Mouse (Mus musculus) lung, embryonic 16.5 days (tissue): ENCODE data around the gene Dgkh. TPM values are rescaled to one million over a fixed set of nuclear protein-coding genes. Genes with fewer than 3 reads are reported as not detected.

Experiments used
- ATAC-seq: fragments of 200-750 bp; cut with Nextera tagmentation; 2 replicates; pipeline ENCODE4 v1.8.0; 2017; ENCODE audit warnings: low read depth, mild to moderate bottlenecking, moderate library complexity
- H3K27ac ChIP-seq: fragments of 300-500 bp; sonication (generic); 2 replicates; pipeline ENCODE4 v1.5.1; 2014; ENCODE audit warnings: mild to moderate bottlenecking, control low read depth, low read length
- H3K27me3 ChIP-seq: fragments of 300-500 bp; sonication (generic); 2 replicates; pipeline ENCODE4 v1.6.1; 2014; ENCODE audit warnings: low read depth, low read length, mixed read lengths; ENCODE audit not compliant: control insufficient read depth, insufficient read depth
- H3K36me3 ChIP-seq: fragments of 300-500 bp; sonication (generic); 2 replicates; pipeline ENCODE4 v1.6.1; 2014; ENCODE audit warnings: low read length; ENCODE audit not compliant: control insufficient read depth, insufficient read depth
- H3K4me1 ChIP-seq: fragments of 300-500 bp; sonication (generic); replicated peaks from 2 replicates; pipeline ENCODE4 v1.6.1; 2014; ENCODE audit warnings: low read length, mixed read lengths; ENCODE audit not compliant: control insufficient read depth, insufficient read depth
- H3K4me2 ChIP-seq: fragments of 300-500 bp; sonication (generic); 2 replicates; pipeline ENCODE4 v1.6.1; 2014; ENCODE audit warnings: low read depth, low read length, control low read depth
- H3K4me3 ChIP-seq: fragments of 300-500 bp; sonication (generic); 2 replicates; pipeline ENCODE4 v1.5.1; 2014; ENCODE audit warnings: mild to moderate bottlenecking, low read length, control low read depth
- H3K9ac ChIP-seq: fragments of 300-500 bp; sonication (generic); 2 replicates; pipeline ENCODE4 v1.6.1; 2014; ENCODE audit warnings: low read length, control low read depth
- H3K9me3 ChIP-seq: fragments of 300-500 bp; sonication (generic); 2 replicates; pipeline ENCODE4 v1.6.1; 2016; ENCODE audit warnings: low read length; ENCODE audit not compliant: control insufficient read depth
- WGBS: fragments of 180-500 bp; shearing (Covaris S2); extraction: QIAGEN DNeasy Blood & Tissue Kit; methylation state at CpG from one replicate; pipeline ENCODE4 v1.1.7; 2014; 5-methylcytosine and 5-hydroxymethylcytosine counted together
- polyA plus RNA-seq: library from polyadenylated mRNA; unstranded; fragments of >200 nt; fragmentation: Nextera tagmentation; extraction: Ambion mirVana; gene quantifications from 2 replicates; pipeline ENCODE4 v1.2.1, GENCODE M21; 2015

Gene Dgkh
- polyA plus RNA-seq, 1 experiment from 2014 or later, result 1.8 TPM

DNA sequence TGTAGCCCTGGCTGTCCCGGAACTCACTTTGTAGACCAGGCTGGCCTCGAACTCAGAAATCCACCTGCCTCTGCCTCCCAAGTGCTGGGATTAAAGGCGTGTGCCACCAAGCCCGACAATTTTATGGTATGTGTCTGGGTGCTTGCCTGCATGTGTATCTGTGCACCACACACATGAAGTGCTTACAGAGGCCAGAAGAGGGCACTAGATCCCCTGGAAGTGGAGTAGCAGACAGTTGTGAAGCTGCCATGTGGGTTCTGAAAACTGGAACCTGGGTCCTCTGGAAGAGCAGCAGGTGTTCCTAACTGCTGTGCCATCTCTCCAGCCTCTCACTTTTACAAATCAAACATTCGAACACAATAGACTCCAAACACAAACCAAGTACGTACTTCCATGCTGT lies 178.9 kb downstream of the Dgkh start:
- Histone ChIP-seq H3K9ac (no peak overlapping the region), H3K4me1 (peaks cover 8% of the 10 kb centered on the region), H3K9me3 (no peaks in the 10 kb centered on the region), H3K4me3 (no peak overlapping the region), H3K36me3 (no peaks in the 10 kb centered on the region), H3K4me2 (no peak overlapping the region), H3K27ac (no peak overlapping the region), H3K27me3 (no peaks in the 10 kb centered on the region)
- ATAC-seq, result no peak
- WGBS, result 84% methylated on average over 6 of the region's 6 CpGs

DNA sequence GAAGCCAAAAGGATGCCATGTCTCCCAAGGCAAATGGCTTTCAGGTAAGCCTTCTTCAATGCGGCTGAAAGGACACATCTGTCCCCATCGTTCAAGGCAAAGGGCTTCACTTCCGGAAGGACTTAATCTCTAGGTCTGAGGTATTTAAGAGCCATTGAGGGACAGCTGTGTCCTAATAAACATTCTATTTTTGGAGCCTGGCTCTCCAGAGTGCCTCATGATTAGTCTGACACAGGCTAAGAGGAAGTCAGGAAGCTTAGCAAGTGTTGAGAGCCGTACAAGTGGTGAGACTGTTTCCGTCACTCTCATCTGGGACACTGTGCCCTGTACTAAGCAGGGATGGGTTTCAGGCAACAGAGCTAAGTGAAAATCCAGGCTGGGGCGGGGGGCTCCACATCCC lies 183.8 kb downstream of the Dgkh start:
- peak overlapping the region; percentile 46 for H3K27ac ChIP-seq
- H3K4me2 ChIP-seq, result peak overlapping the region; percentile 14; the same call in 1 of the 2 replicates
- no peak overlapping the region for H3K9ac ChIP-seq

DNA sequence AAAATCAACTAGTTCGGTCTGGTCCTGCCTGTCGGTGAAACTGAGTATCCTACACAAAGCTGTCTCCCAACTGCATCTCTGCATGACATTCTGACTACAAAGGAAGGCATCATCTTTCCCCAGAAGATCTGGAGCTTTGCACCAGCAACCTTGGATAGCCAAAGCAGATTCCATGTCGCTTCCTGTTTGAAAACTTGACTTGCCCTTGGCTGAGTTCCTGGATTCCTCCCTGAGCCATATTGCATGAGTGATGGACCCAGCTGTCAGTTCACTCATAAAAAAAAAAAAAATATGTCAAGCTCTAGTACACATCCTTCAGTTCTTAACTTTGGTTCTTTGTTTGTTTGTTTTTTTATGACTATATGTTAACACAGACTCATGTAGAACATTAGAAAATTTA lies 191.3 kb downstream of the Dgkh start:
- H3K27ac ChIP-seq, result no peak overlapping the region
- 53% methylated on average over 3 of the region's 3 CpGs for WGBS

More for the DNA sequence above, 183.8 kb downstream of the Dgkh start:
- H3K27me3 ChIP-seq, result no peaks in the 10 kb centered on the region
- peak; percentile 89 for ATAC-seq
- 19% methylated on average over 6 of the region's 6 CpGs for WGBS
- no peak overlapping the region for H3K4me3 ChIP-seq
- peaks cover 11% of the 10 kb centered on the region for H3K4me1 ChIP-seq
- H3K9me3 ChIP-seq, result no peaks in the 10 kb centered on the region
- no peaks in the 10 kb centered on the region for H3K36me3 ChIP-seq

DNA sequence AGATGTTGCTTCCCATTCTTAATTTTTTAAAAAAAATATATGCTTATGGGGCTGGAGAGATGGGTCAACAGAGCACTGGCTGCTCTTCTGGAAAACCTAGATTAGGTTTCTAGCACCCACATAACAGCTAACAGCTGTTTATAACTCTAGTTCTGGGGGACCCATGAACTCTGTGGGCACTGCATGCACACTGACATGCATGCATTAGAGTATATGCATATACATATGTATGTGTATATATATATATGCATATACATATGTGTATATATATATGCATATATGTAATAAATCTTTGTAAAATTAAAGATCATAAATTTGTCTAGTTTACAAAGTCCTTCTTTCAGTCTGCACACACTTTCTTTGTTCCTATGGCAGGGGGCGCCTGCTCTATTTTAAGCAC lies 192.8 kb downstream of the Dgkh start:
- no peak overlapping the region for H3K4me2 ChIP-seq
- H3K4me1 ChIP-seq, result peaks cover 12% of the 10 kb centered on the region
- no peak for ATAC-seq
- no peak overlapping the region for H3K27ac ChIP-seq
- 92% methylated on average over 1 of the region's 1 CpGs for WGBS
- H3K4me3 ChIP-seq, result no peak overlapping the region
- H3K9me3 ChIP-seq, result no peaks in the 10 kb centered on the region
- H3K9ac ChIP-seq, result no peak overlapping the region
- H3K36me3 ChIP-seq, result no peaks in the 10 kb centered on the region
- no peaks in the 10 kb centered on the region for H3K27me3 ChIP-seq

More for the DNA sequence above, 191.3 kb downstream of the Dgkh start:
- Histone ChIP-seq H3K4me2 (no peak overlapping the region), H3K9ac (no peak overlapping the region), H3K4me1 (peaks cover 5% of the 10 kb centered on the region), H3K4me3 (no peak overlapping the region), H3K9me3 (no peaks in the 10 kb centered on the region), H3K36me3 (no peaks in the 10 kb centered on the region), H3K27me3 (no peaks in the 10 kb centered on the region)
- no peak for ATAC-seq

DNA sequence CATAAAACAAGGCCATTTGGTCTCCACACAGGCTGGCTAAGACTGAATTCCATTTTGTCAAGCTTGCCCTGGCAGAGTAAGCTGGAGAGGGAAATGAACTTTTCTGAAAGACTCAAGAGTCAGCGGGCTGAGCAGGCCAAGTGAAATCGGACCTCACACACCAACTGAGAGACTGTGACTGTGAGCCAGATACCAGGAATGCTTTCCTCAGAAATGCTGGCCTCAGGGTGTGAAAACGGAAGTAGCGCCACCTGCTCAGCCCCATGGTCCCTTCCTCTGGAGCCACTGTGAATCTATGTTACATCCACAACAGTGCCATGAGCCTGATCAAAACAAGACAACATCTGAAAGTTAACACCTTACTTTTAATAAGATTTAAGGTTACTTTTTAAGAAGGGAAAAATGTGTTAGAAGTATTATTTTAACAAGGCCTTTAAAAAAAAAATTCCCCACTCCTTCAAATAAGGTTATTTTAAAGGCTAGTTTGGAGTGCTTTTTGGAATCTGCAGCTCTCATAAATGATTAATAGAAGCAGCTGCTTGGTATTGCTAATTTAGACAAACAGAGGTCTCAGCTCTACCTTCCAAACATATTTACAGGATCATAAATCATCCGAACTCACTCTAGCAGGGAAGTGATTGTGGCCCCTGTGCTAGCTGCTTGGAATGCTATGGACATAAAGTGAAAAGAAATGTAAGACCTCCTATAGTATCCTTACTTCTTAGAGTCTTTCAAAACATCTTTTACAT lies 193.8 kb downstream of the Dgkh start:
- Histone ChIP-seq H3K9ac (no peak overlapping the region), H3K27ac (no peak overlapping the region)

DNA sequence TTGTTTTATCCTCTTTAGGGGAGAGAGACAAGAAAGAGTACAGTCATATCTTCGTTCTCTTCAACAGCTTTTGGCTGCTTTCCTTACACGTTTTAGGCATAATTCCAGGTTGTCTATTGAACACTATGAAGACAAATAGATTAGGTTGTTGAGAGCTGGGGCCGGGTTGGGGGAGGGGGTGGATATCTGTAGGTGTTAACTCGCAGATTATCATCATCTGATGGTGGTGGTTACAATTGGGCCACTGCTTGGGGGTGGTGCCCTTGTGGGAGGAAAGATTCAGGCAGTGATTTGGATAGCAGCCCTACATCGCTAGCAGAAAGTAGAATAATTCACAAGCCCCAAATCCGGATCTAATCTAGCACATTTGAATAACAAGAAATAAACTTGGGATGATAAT lies 195.0 kb downstream of the Dgkh start:
- ATAC-seq, result no peak
- Histone ChIP-seq H3K9me3 (no peaks in the 10 kb centered on the region), H3K27me3 (no peaks in the 10 kb centered on the region), H3K9ac (no peak overlapping the region), H3K27ac (peak overlapping the region; percentile 85), H3K36me3 (no peaks in the 10 kb centered on the region), H3K4me1 (peaks cover 18% of the 10 kb centered on the region), H3K4me2 (peak overlapping the region; percentile 89), H3K4me3 (no peak overlapping the region; the same call in 1 of the 2 replicates)
- WGBS, result 36% methylated on average over 6 of the region's 6 CpGs

More for the DNA sequence above, 193.8 kb downstream of the Dgkh start:
- Histone ChIP-seq H3K27me3 (no peaks in the 10 kb centered on the region), H3K4me2 (no peak overlapping the region), H3K4me3 (no peak overlapping the region), H3K9me3 (no peaks in the 10 kb centered on the region), H3K36me3 (no peaks in the 10 kb centered on the region), H3K4me1 (peaks cover 16% of the 10 kb centered on the region)
- no peak for ATAC-seq
- 36% methylated on average over 5 of the region's 5 CpGs for WGBS

DNA sequence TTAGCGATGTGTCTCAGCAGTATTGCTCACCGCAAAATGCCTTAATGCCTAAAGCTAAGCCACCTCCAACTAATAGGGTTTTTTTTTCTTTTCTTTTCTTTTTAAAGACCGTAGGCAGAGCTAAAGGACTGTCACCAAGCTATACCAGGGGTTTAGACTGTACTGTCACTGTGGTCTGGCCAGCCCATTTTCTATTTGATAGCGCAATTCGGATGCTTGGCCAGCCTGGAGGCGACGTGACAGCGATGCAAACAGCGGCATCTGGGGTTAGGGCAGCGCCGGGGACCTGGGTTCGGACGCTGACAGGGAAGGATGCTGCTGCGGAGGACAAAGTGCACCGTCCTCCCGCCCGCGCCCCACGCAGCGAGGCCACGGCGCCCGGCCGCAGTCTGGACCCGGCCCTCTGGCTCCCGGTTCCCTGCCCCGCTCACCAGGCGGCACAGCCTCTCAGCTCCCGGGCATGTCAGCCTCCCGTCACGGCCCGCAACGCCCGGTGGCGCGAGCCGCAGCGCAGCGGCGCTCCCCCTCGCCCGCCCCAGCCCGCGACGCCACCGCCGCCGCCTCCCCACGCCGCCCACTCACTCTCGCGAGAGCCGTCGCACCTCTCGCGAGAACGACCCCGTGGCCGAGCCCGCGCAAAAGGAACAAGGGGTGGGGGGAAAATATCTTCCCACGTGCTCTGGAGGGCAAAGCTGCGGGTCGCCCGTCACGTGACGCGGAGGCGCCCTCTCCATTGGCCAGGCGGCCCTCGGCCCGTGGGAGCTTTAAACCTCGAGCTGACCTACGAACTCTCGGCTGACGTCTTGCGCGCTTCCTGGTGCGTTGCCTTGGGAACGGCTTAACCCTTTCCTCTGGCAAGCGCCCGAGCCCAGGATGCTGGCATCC lies 196.1 kb downstream of the Dgkh start, which contains the start of gene Akap11:
TSS of gene Akap11 (minus strand) at position 528 of the 885 bp plus-strand sequence.
- peak within 1 kb of the TSS; percentile 92 for H3K4me3 ChIP-seq
- under 1% methylated on average over 76 of the region's 82 CpGs for WGBS
- peak within 1 kb of the TSS; percentile 85 for H3K27ac ChIP-seq
- ATAC-seq, result peak; percentile 97
- no peaks in the 10 kb centered on the region for H3K9me3 ChIP-seq
- H3K9ac ChIP-seq, result peak within 1 kb of the TSS; percentile 97
- peaks cover 23% of the 10 kb centered on the region for H3K4me1 ChIP-seq
- H3K4me2 ChIP-seq, result peak within 1 kb of the TSS; percentile 89
- H3K27me3 ChIP-seq, result no peaks in the 10 kb centered on the region
- H3K36me3 ChIP-seq, result no peaks in the 10 kb centered on the region

DNA sequence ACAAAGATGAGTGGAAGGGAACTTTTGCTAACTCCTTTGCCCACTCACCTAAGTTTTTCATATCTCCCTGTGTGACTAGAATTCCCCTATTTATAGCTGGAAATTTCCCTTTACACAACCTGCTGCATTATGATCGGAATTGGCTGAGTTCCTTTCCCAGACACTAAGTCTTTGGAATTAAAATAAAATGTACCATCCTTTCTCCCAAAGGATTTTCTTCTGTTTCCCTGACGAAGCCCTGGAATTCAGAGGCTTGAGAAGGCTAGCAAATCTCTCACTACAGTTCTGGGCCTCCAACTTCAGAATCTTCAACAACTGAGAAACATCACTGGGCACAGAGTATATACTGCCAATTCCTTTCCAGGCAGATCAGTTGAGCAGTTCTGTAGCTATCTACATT lies 197.2 kb downstream of the Dgkh start:
- Histone ChIP-seq H3K27me3 (no peaks in the 10 kb centered on the region), H3K4me1 (peaks cover 25% of the 10 kb centered on the region), H3K27ac (peak overlapping the region; percentile 50), H3K9ac (peak overlapping the region; percentile 97), H3K4me3 (peak overlapping the region; percentile 92), H3K36me3 (no peaks in the 10 kb centered on the region), H3K9me3 (no peaks in the 10 kb centered on the region), H3K4me2 (peak overlapping the region; percentile 89)
- ATAC-seq, result no peak
- 21% methylated on average over 2 of the region's 2 CpGs for WGBS

DNA sequence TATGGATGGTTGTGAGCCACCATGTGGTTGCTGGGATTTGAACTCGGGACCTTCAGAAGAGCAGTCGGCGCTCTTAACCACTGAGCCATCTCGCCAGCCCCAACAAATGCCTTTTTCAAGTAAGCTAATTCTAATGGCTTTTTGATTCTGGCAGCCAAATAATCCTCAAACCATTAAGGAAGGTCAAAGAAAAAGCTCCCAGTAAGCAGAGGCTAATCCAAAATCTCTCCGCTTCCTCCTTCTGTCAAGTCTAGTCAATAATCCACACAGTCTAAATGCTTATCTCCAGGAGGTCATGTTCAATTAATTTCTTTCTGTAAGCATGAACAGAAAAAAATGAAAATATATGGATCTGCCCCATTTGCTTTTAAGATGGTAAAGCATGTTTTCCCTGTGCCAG lies 197.9 kb downstream of the Dgkh start:
- no peaks in the 10 kb centered on the region for H3K9me3 ChIP-seq
- no peak overlapping the region for H3K9ac ChIP-seq
- WGBS, result 96% methylated on average over 5 of the region's 5 CpGs
- no peak overlapping the region for H3K4me3 ChIP-seq
- H3K27me3 ChIP-seq, result no peaks in the 10 kb centered on the region
- no peak for ATAC-seq
- peaks cover 32% of the 10 kb centered on the region for H3K4me1 ChIP-seq
- H3K36me3 ChIP-seq, result no peaks in the 10 kb centered on the region
- no peak overlapping the region for H3K27ac ChIP-seq
- no peak overlapping the region for H3K4me2 ChIP-seq
